Mouse (Mus musculus) ovary, postnatal 36 days (tissue): Measurements from ENCODE around the gene Krtap16-1.

Experiments
- DNase-seq: peaks from one replicate; pipeline ENCODE4 v3.0.0; 2022; ENCODE audit warnings: low spot score, mixed read lengths

Gene Krtap16-1

DNA sequence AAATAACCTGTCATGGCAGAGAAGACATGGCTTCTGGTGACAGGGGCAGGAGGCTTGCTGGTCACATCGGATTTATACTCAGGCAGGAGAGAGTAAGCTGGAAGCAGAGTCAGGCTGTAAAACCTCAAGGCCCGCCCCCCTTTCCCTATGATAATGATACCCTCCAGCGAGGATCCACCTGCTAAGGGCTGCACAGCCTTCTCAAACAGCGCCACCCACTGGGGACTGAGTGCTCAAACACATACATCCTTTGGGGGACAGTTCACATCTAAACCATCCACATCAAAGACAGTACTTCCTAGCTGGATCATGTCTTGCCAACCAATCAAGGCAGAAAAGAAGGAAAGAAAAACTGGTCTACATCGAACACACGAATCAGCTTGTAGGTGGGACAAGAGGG, 22.2 kb downstream of the Krtap16-1 start:
- no peak for DNase-seq

DNA sequence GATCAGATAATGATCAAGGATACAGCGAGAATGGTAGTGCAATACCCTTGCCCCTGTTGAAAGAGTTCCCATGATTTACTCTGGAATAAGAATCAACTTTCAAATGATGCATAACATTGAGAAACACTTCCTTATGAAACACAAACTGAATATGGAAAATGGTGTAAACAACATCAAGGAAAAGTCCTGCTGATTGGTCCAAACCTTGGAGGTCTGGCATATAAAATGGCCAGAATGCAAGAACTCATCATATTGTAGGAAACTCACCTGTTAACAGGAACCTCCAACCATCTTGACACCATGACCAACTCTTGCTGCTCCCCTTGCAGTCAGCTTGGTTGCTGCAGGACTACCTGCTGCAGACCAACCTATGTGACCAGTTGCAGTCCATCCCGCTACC, 38.2 kb downstream of the Krtap16-1 start, which contains the start of gene Krtap9-5:
Gene Krtap9-5, plus strand, starts transcription at position 301 of the 400 bp plus-strand sequence.
- DNase-seq: no peak

DNA sequence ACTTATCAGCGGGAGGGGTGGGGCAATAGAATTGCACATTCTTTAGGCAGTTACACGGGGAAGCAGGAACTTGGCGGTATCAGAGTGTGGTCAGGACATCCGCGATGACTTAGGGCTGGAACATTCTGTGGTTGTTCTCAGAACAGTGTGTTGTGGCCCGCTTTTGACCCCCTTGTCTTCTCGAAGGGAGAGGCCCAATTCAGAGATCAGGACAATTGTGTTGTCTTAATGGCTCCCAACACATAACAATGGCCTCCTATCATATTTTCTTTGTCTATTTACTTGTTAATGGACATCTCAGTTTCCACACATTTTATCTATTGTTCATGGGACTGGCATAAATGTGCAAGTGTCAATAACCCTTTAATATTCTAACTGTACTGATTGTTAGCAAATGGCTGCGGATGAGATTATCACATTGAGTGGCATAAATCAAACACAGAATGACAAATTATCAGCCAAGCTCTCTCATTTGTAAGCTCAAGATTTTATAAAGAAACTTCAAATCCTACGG, 48.6 kb downstream of the Krtap16-1 start:
- DNase-seq: no peak

DNA sequence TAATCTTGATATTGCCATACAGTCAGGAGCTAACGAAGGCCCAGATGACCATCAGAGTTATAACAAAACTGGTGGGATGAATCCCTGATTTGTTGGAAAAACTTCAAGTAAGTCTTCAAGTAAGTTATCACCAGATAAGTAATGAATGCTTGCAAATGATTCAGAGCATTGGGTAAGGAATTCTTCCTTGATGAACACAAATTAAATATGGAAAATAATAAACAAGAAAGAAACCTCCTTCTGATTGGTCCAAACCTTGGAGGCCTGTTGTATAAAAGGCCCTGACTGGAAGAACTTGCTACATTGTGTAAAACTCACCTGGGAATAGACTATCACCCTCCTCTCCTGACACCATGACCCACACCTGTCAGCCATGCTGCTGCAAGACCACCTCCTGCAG, 50.4 kb downstream of the Krtap16-1 start, which contains the start of gene Krtap31-2:
Gene Krtap31-2, plus strand, starts transcription at position 301 of the 400 bp plus-strand sequence.
- no peak for DNase-seq
